Mouse (Mus musculus) embryonic facial prominence, embryonic 11.5 days (tissue): ENCODE results near the gene Ttl. TPM values are rescaled to one million over a fixed set of nuclear protein-coding genes. Genes with fewer than 3 reads are reported as not detected.

Experiments used
- ATAC-seq: fragments of 200-750 bp; cut with Nextera tagmentation; replicated peaks from 2 replicates; pipeline ENCODE4 v1.8.0; 2017; ENCODE audit warnings: low read depth; ENCODE audit not compliant: insufficient number of reproducible peaks, low FRiP score, low TSS enrichment
- DNase-seq: peaks from one replicate; pipeline ENCODE4 v3.0.0-alpha.2; 2015; ENCODE audit warnings: low spot score
- H3K27ac ChIP-seq: fragments of 300-500 bp; sonication (generic); replicated peaks from 2 replicates; pipeline ENCODE4 v1.5.1; 2014; ENCODE audit warnings: mild to moderate bottlenecking, low read depth, low read length, control low read depth
- H3K27me3 ChIP-seq: fragments of 300-500 bp; sonication (generic); 2 replicates; pipeline ENCODE4 v1.6.1; 2014; ENCODE audit warnings: mild to moderate bottlenecking, low read length, moderate library complexity, mixed read lengths; ENCODE audit not compliant: control insufficient read depth, insufficient read depth
- H3K36me3 ChIP-seq: fragments of 300-500 bp; sonication (generic); replicated peaks from 2 replicates; pipeline ENCODE4 v1.6.1; 2014; ENCODE audit warnings: low read depth, mild to moderate bottlenecking, low read length, moderate library complexity, mixed read lengths; ENCODE audit not compliant: control insufficient read depth, insufficient read depth
- H3K4me1 ChIP-seq: fragments of 300-500 bp; sonication (generic); 2 replicates; pipeline ENCODE4 v1.6.1; 2014; ENCODE audit warnings: low read length, mixed read lengths; ENCODE audit not compliant: control insufficient read depth, insufficient read depth
- H3K4me2 ChIP-seq: fragments of 300-500 bp; sonication (generic); 2 replicates; pipeline ENCODE4 v1.6.1; 2014; ENCODE audit warnings: low read depth, mild to moderate bottlenecking, control low read depth, low read length, moderate library complexity
- H3K4me3 ChIP-seq: fragments of 300-500 bp; sonication (generic); 2 replicates; pipeline ENCODE4 v1.5.1; 2014; ENCODE audit warnings: low read depth, low read length, control low read depth
- H3K9ac ChIP-seq: fragments of 300-500 bp; sonication (generic); replicated peaks from 2 replicates; pipeline ENCODE4 v1.6.1; 2014; ENCODE audit warnings: mild to moderate bottlenecking, control low read depth, low read length
- H3K9me3 ChIP-seq: fragments of 300-500 bp; sonication (generic); replicated peaks from 2 replicates; pipeline ENCODE4 v1.6.1; 2016; ENCODE audit warnings: mild to moderate bottlenecking, low read length, inconsistent platforms, mixed read lengths; ENCODE audit not compliant: control insufficient read depth
- WGBS: fragments of 180-500 bp; shearing (Covaris S2); extraction: QIAGEN DNeasy Blood & Tissue Kit; methylation state at CpG from one replicate; pipeline ENCODE4 v1.1.7; 2014; 5-methylcytosine and 5-hydroxymethylcytosine counted together
- polyA plus RNA-seq: library from polyadenylated mRNA; unstranded; fragments of >200 nt; fragmentation: Nextera tagmentation; extraction: Ambion mirVana; gene quantifications from 2 replicates; pipeline ENCODE4 v1.2.1, GENCODE M21; 2014

The Ttl gene
- polyA plus RNA-seq = 14.7 and 15.7 TPM in 2 replicates

- Histone ChIP-seq H3K27me3 (no peaks in the 10 kb centered on the region), H3K4me3 (peak within 1 kb of the TSS; percentile 89), H3K4me2 (peak within 1 kb of the TSS; percentile 81), H3K27ac (peak within 1 kb of the TSS; percentile 65), H3K36me3 (no peaks in the 10 kb centered on the region), H3K9ac (peak within 1 kb of the TSS; percentile 86), H3K9me3 (no peaks in the 10 kb centered on the region), H3K4me1 (no peaks in the 10 kb centered on the region)
- ATAC-seq = peak; percentile 94
- WGBS = 2% methylated on average over 59 of the region's 62 CpGs
- DNase-seq = peak; percentile 83
These were observed at the start of gene Ttl for GRCm38 (mm10) chr2:129065437-129066282. Gene Ttl (plus strand): TSS chr2:129065942.

- H3K9me3 ChIP-seq = no peaks in the 10 kb centered on the region
- no peaks in the 10 kb centered on the region for H3K4me1 ChIP-seq
- no peaks in the 10 kb centered on the region for H3K27me3 ChIP-seq
- no peak overlapping the region for H3K27ac ChIP-seq
- no peaks in the 10 kb centered on the region for H3K36me3 ChIP-seq
- DNase-seq (no peak), ATAC-seq (no peak)
- no peak overlapping the region for H3K4me3 ChIP-seq
- 71% methylated on average over 2 of the region's 2 CpGs for WGBS
- no peak overlapping the region for H3K4me2 ChIP-seq
- no peak overlapping the region for H3K9ac ChIP-seq
These were observed 45.6 kb upstream of the Ttl start for GRCm38 (mm10) chr2:129020106-129020505.

- Histone ChIP-seq H3K36me3 (no peaks in the 10 kb centered on the region), H3K9me3 (no peaks in the 10 kb centered on the region), H3K4me3 (no peak overlapping the region), H3K4me1 (no peaks in the 10 kb centered on the region), H3K4me2 (no peak overlapping the region), H3K9ac (no peak overlapping the region), H3K27me3 (no peaks in the 10 kb centered on the region), H3K27ac (no peak overlapping the region)
- DNase-seq (no peak), ATAC-seq (no peak)
- WGBS = 79% methylated on average over 9 of the region's 9 CpGs
These were observed 40.9 kb upstream of the Ttl start for GRCm38 (mm10) chr2:129024820-129025219.

GRCm38 (mm10) chr2:129035381-129035780, 30.4 kb upstream of the Ttl start:
- no peak for DNase-seq
- H3K4me2 ChIP-seq = no peak overlapping the region
- H3K9ac ChIP-seq = no peak overlapping the region
- no peak overlapping the region for H3K4me3 ChIP-seq
- no peak overlapping the region for H3K27ac ChIP-seq
- WGBS = 81% methylated on average over 5 of the region's 5 CpGs
- peaks cover 15% of the 10 kb centered on the region for H3K27me3 ChIP-seq
- H3K4me1 ChIP-seq = peaks cover 5% of the 10 kb centered on the region
- ATAC-seq = no peak
- H3K36me3 ChIP-seq = no peaks in the 10 kb centered on the region
- H3K9me3 ChIP-seq = no peaks in the 10 kb centered on the region

- Histone ChIP-seq H3K4me1 (peaks cover 5% of the 10 kb centered on the region), H3K9ac (peak overlapping the region; percentile 46), H3K4me2 (peak overlapping the region; percentile 93), H3K27me3 (peaks cover 15% of the 10 kb centered on the region), H3K36me3 (no peaks in the 10 kb centered on the region), H3K4me3 (peak overlapping the region; percentile 35), H3K27ac (no peak overlapping the region), H3K9me3 (no peaks in the 10 kb centered on the region)
- ATAC-seq (peak; percentile 23; the same call in 1 of the 2 replicates), DNase-seq (no peak)
- 31% methylated on average over 15 of the region's 15 CpGs for WGBS
These were observed 27.3 kb upstream of the Ttl start for GRCm38 (mm10) chr2:129038426-129038936.

- peak overlapping the region; percentile 35 for H3K4me3 ChIP-seq
- DNase-seq (peak; percentile 69), ATAC-seq (peak; percentile 59; the same call in 1 of the 2 replicates)
- H3K27ac ChIP-seq = no peak overlapping the region
- H3K27me3 ChIP-seq = peaks cover 15% of the 10 kb centered on the region
- WGBS = 2% methylated on average over 55 of the region's 62 CpGs
- peak overlapping the region; percentile 46 for H3K9ac ChIP-seq
- peaks cover 5% of the 10 kb centered on the region for H3K4me1 ChIP-seq
- H3K4me2 ChIP-seq = peak overlapping the region; percentile 93
- no peaks in the 10 kb centered on the region for H3K9me3 ChIP-seq
- H3K36me3 ChIP-seq = no peaks in the 10 kb centered on the region
These were observed 26.7 kb upstream of the Ttl start for GRCm38 (mm10) chr2:129038937-129039631.

GRCm38 (mm10) chr2:129040567-129040966, 25.2 kb upstream of the Ttl start:
- DNase-seq = no peak
- Histone ChIP-seq H3K4me3 (no peak overlapping the region), H3K4me2 (no peak overlapping the region), H3K27me3 (peaks cover 15% of the 10 kb centered on the region), H3K4me1 (peaks cover 5% of the 10 kb centered on the region), H3K36me3 (no peaks in the 10 kb centered on the region), H3K9me3 (no peaks in the 10 kb centered on the region), H3K9ac (no peak overlapping the region), H3K27ac (no peak overlapping the region)
- ATAC-seq = no peak
- 33% methylated on average over 6 of the region's 6 CpGs for WGBS
